Mouse (Mus musculus): ENCODE data around the gene Ttc32.

- no peak for TF ChIP-seq CTCF (conservative IDR thresholded peaks at IDR 0.05; ENCODE audit: low read length)
- TF ChIP-seq NANOG (IDR thresholded peaks at IDR 0.05; ENCODE audit: borderline replicate concordance, low read length), result no peak
- TF ChIP-seq POU5F1 (IDR thresholded peaks at IDR 0.05; ENCODE audit: borderline replicate concordance, low read length), result no peak
Measured at GRCm38 (mm10) chr12:9046674-9047073, 16.9 kb downstream of the Ttc32 start.
